Mouse (Mus musculus) ES-E14 (cell line): ENCODE measurements around the gene Exoc4.

Experiments
- CHD2 ChIP-seq: IDR thresholded peaks from 2 replicates; pipeline ENCODE4 v1.6.1; 2014; ENCODE audit warnings: mild to moderate bottlenecking, low read depth, low read length, inconsistent platforms
- HCFC1 ChIP-seq: IDR thresholded peaks from 2 replicates; pipeline ENCODE4 v1.6.1; 2012; ENCODE audit warnings: low read length, inconsistent platforms, borderline replicate concordance; ENCODE audit not compliant: insufficient read depth
- ZC3H11A ChIP-seq: IDR thresholded peaks from 2 replicates; pipeline ENCODE4 v1.6.1; 2012; ENCODE audit warnings: low read depth, mild to moderate bottlenecking, inconsistent platforms, low read length, borderline replicate concordance
- ZNF384 ChIP-seq: IDR thresholded peaks from 2 replicates; pipeline ENCODE4 v1.6.1; 2012; ENCODE audit warnings: low read depth, low read length, inconsistent platforms

- TF ChIP-seq ZC3H11A (no peak), ZNF384 (no peak), HCFC1 (no peak), CHD2 (no peak)
Observed at GRCm38 (mm10) chr6:33283936-33284335, 35.1 kb downstream of the Exoc4 start.
